Mouse (Mus musculus): ENCODE results near the gene Specc1. TPM values are rescaled to one million over a fixed set of nuclear protein-coding genes. Genes with fewer than 3 reads are reported as not detected.

Specc1 gene
- polyA plus RNA-seq, 1 experiment from 2014 or later: 14.3 TPM

DNA sequence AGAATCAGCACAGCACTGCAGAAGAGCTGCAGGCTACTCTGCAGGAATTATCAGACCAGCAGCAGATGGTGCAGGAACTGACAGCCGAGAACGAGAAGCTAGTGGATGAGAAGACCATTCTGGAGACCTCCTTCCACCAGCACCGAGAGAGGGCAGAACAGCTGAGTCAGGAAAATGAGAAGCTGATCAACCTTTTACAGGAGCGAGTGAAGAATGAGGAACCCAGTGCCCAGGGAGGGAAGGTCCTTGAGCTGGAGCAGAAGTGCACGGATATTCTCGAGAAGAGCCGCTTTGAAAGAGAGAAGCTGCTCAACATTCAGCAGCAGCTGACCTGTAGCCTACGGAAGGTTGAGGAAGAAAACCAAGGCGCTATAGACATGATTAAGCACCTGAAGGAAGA lies 162.0 kb downstream of the Specc1 start:
- no peak overlapping the region for H3K27ac ChIP-seq (ENCODE audit: low read depth, low read length)
- no peaks in the 10 kb centered on the region for H3K4me1 ChIP-seq (ENCODE audit: control insufficient read depth, insufficient read depth, low read depth, low read length)
- 93% methylated on average over 9 of the region's 9 CpGs for WGBS
- ATAC-seq: no peak
- H3K4me2 ChIP-seq (ENCODE audit: low read length): no peak overlapping the region
- no peaks in the 10 kb centered on the region for H3K27me3 ChIP-seq (replicated peaks; ENCODE audit: control insufficient read depth, insufficient read depth, low read length)
- no peaks in the 10 kb centered on the region for H3K9me3 ChIP-seq (ENCODE audit: control insufficient read depth, low read length)
- H3K9ac ChIP-seq (ENCODE audit: low read depth, low read length): no peak overlapping the region
- no peak overlapping the region for H3K4me3 ChIP-seq (ENCODE audit: low read length)
- no peaks in the 10 kb centered on the region; the same call in 1 of the 2 replicates for H3K36me3 ChIP-seq (ENCODE audit: control insufficient read depth, insufficient read depth, low read length)

DNA sequence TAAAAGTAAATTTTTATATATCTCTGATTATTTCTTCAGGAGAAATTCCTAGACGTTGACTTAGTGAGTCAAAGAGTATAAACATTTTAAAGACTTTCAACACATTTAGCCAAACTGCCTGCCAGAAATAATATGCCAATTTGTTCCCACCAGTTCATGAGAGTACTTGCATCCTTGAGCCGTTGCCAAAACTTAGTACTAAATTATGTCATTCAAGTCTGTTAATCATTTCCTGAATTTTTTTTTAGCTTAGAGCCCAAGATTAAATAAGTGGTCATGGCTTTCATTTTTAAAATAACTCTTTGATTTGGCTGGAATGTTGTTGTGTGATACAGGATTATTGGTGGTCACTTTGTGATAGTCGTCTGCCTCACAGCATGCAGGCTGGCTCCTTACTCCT lies 163.3 kb downstream of the Specc1 start:
- no peak overlapping the region for H3K4me2 ChIP-seq (ENCODE audit: low read length)
- ATAC-seq: no peak
- no peak overlapping the region for H3K27ac ChIP-seq (ENCODE audit: low read depth, low read length)
- H3K36me3 ChIP-seq (ENCODE audit: control insufficient read depth, insufficient read depth, low read length): no peaks in the 10 kb centered on the region; the same call in 1 of the 2 replicates
- no peaks in the 10 kb centered on the region for H3K9me3 ChIP-seq (ENCODE audit: control insufficient read depth, low read length)
- 65% methylated on average over 3 of the region's 3 CpGs for WGBS
- no peaks in the 10 kb centered on the region for H3K27me3 ChIP-seq (replicated peaks; ENCODE audit: control insufficient read depth, insufficient read depth, low read length)
- no peaks in the 10 kb centered on the region for H3K4me1 ChIP-seq (ENCODE audit: control insufficient read depth, insufficient read depth, low read depth, low read length)
- no peak overlapping the region for H3K4me3 ChIP-seq (ENCODE audit: low read length)
- no peak overlapping the region for H3K9ac ChIP-seq (ENCODE audit: low read depth, low read length)

- no peak for ATAC-seq
- H3K27ac ChIP-seq (ENCODE audit: low read depth, low read length): no peak overlapping the region
- 90% methylated on average over 5 of the region's 5 CpGs for WGBS
Observed at GRCm38 (mm10) chr11:62121365-62121764, 164.8 kb downstream of the Specc1 start.

DNA sequence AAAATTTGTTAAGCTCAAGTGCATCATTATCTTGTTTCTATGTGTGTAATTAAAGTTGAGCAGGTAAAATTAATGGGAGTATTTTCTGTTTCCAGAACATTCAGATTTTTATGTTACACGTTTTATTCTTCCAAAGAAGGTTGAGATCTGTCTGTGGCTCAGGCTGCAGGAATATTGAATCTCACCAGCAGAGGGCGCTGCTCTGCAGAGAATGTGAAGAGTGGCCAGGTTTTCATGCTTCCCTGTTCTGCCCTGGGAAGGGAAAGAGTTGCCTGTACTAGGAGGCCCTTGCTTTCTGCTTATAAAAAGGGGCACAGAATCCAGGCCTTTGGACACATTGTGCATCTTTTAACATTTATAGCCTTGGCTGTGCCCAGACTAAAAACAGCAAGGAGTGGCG lies 171.1 kb downstream of the Specc1 start:
- no peaks in the 10 kb centered on the region for H3K4me1 ChIP-seq (ENCODE audit: control insufficient read depth, insufficient read depth, low read depth, low read length)
- 38% methylated on average over 3 of the region's 3 CpGs for WGBS
- H3K9ac ChIP-seq (ENCODE audit: low read depth, low read length): no peak overlapping the region
- H3K36me3 ChIP-seq (ENCODE audit: control insufficient read depth, insufficient read depth, low read length): no peaks in the 10 kb centered on the region
- ATAC-seq: no peak
- no peak overlapping the region for H3K27ac ChIP-seq (ENCODE audit: low read depth, low read length)
- H3K27me3 ChIP-seq (replicated peaks; ENCODE audit: control insufficient read depth, insufficient read depth, low read length): no peaks in the 10 kb centered on the region
- no peak overlapping the region for H3K4me3 ChIP-seq (ENCODE audit: low read length)
- no peak overlapping the region for H3K4me2 ChIP-seq (ENCODE audit: low read length)
- H3K9me3 ChIP-seq (ENCODE audit: control insufficient read depth, low read length): no peaks in the 10 kb centered on the region

More at GRCm38 (mm10) chr11:62121365-62121764, 164.8 kb downstream of the Specc1 start:
- Histone ChIP-seq H3K9me3 (ENCODE audit: control insufficient read depth, low read length) (no peaks in the 10 kb centered on the region), H3K4me3 (ENCODE audit: low read length) (no peak overlapping the region), H3K9ac (ENCODE audit: low read depth, low read length) (no peak overlapping the region), H3K27me3 (replicated peaks; ENCODE audit: control insufficient read depth, insufficient read depth, low read length) (no peaks in the 10 kb centered on the region), H3K4me2 (ENCODE audit: low read length) (no peak overlapping the region), H3K4me1 (ENCODE audit: control insufficient read depth, insufficient read depth, low read depth, low read length) (no peaks in the 10 kb centered on the region), H3K36me3 (ENCODE audit: control insufficient read depth, insufficient read depth, low read length) (no peaks in the 10 kb centered on the region; the same call in 1 of the 2 replicates)

GRCm38 (mm10) chr11:62128197-62128596 lies 171.6 kb downstream of the Specc1 start:
- WGBS: 71% methylated on average over 8 of the region's 8 CpGs
- no peak overlapping the region for H3K4me2 ChIP-seq (ENCODE audit: low read length)
- no peak overlapping the region for H3K27ac ChIP-seq (ENCODE audit: low read depth, low read length)
- H3K9me3 ChIP-seq (ENCODE audit: control insufficient read depth, low read length): no peaks in the 10 kb centered on the region
- H3K4me3 ChIP-seq (ENCODE audit: low read length): no peak overlapping the region
- H3K27me3 ChIP-seq (replicated peaks; ENCODE audit: control insufficient read depth, insufficient read depth, low read length): no peaks in the 10 kb centered on the region
- no peak overlapping the region for H3K9ac ChIP-seq (ENCODE audit: low read depth, low read length)
- ATAC-seq: no peak
- H3K36me3 ChIP-seq (ENCODE audit: control insufficient read depth, insufficient read depth, low read length): no peaks in the 10 kb centered on the region
- H3K4me1 ChIP-seq (ENCODE audit: control insufficient read depth, insufficient read depth, low read depth, low read length): no peaks in the 10 kb centered on the region

GRCm38 (mm10) chr11:62130191-62130590 lies 173.6 kb downstream of the Specc1 start:
- Histone ChIP-seq H3K27ac (ENCODE audit: low read depth, low read length) (no peak overlapping the region), H3K4me2 (ENCODE audit: low read length) (no peak overlapping the region), H3K9me3 (ENCODE audit: control insufficient read depth, low read length) (no peaks in the 10 kb centered on the region), H3K4me1 (ENCODE audit: control insufficient read depth, insufficient read depth, low read depth, low read length) (no peaks in the 10 kb centered on the region), H3K4me3 (ENCODE audit: low read length) (no peak overlapping the region), H3K36me3 (ENCODE audit: control insufficient read depth, insufficient read depth, low read length) (no peaks in the 10 kb centered on the region), H3K9ac (ENCODE audit: low read depth, low read length) (no peak overlapping the region), H3K27me3 (replicated peaks; ENCODE audit: control insufficient read depth, insufficient read depth, low read length) (no peaks in the 10 kb centered on the region)
- 11% methylated on average over 3 of the region's 3 CpGs for WGBS
- no peak for ATAC-seq

- Histone ChIP-seq H3K4me3 (ENCODE audit: low read length) (no peak overlapping the region), H3K4me2 (ENCODE audit: low read length) (no peak overlapping the region), H3K36me3 (ENCODE audit: control insufficient read depth, insufficient read depth, low read length) (no peaks in the 10 kb centered on the region), H3K9me3 (ENCODE audit: control insufficient read depth, low read length) (no peaks in the 10 kb centered on the region), H3K4me1 (ENCODE audit: control insufficient read depth, insufficient read depth, low read depth, low read length) (no peaks in the 10 kb centered on the region), H3K9ac (ENCODE audit: low read depth, low read length) (no peak overlapping the region), H3K27me3 (replicated peaks; ENCODE audit: control insufficient read depth, insufficient read depth, low read length) (no peaks in the 10 kb centered on the region), H3K27ac (ENCODE audit: low read depth, low read length) (no peak overlapping the region)
- 18% methylated on average over 2 of the region's 2 CpGs for WGBS
- ATAC-seq: no peak
Observed at GRCm38 (mm10) chr11:62130685-62131295, 174.2 kb downstream of the Specc1 start.

DNA sequence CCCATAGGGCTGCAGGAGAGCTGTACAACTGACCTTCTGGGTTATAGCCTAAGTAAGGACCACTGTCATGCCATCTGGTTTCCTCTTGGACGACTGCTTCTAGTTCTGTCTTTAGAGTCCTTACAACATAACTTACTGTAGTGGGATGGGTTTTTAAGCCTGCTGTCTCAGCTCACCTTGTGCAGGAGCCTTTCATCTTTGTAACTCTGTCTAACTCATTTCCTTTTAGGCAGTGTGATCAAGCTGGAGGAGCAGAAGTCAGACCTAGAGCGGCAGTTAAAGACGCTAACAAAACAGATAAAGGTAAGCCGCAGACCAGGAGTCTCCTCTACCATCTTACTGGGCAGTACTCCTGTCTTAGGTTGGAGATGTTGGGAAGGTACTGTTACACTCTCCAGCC lies 175.0 kb downstream of the Specc1 start:
- Histone ChIP-seq H3K27ac (ENCODE audit: low read depth, low read length) (no peak overlapping the region), H3K4me3 (ENCODE audit: low read length) (no peak overlapping the region), H3K4me2 (ENCODE audit: low read length) (no peak overlapping the region), H3K27me3 (replicated peaks; ENCODE audit: control insufficient read depth, insufficient read depth, low read length) (no peaks in the 10 kb centered on the region), H3K36me3 (ENCODE audit: control insufficient read depth, insufficient read depth, low read length) (no peaks in the 10 kb centered on the region), H3K9ac (ENCODE audit: low read depth, low read length) (no peak overlapping the region), H3K9me3 (ENCODE audit: control insufficient read depth, low read length) (no peaks in the 10 kb centered on the region), H3K4me1 (ENCODE audit: control insufficient read depth, insufficient read depth, low read depth, low read length) (no peaks in the 10 kb centered on the region)
- ATAC-seq: no peak
- WGBS: 80% methylated on average over 4 of the region's 4 CpGs

DNA sequence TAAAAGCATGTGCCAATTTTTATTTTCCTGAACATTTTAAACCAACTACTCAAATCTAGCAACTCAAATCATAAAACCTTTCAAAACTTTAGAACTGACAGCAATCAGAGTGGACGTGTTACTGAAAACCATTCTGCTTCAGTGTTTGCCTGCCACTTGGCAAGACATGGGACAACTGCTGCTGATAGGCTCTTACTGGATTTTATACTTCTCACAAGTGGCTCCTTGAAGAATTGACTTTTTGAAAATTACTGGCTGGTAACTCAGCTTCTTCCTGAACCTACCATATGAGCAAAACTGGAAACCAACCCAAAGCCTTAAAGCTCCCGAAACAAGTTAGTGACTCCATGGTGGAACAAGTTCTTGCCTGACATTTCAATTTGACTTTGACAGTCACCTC lies 177.6 kb downstream of the Specc1 start:
- no peaks in the 10 kb centered on the region for H3K4me1 ChIP-seq (ENCODE audit: control insufficient read depth, insufficient read depth, low read depth, low read length)
- no peak overlapping the region for H3K4me2 ChIP-seq (ENCODE audit: low read length)
- no peak for ATAC-seq
- WGBS: 91% methylated on average over 2 of the region's 2 CpGs
- H3K36me3 ChIP-seq (ENCODE audit: control insufficient read depth, insufficient read depth, low read length): no peaks in the 10 kb centered on the region
- H3K9me3 ChIP-seq (ENCODE audit: control insufficient read depth, low read length): no peaks in the 10 kb centered on the region
- no peak overlapping the region for H3K27ac ChIP-seq (ENCODE audit: low read depth, low read length)
- H3K27me3 ChIP-seq (replicated peaks; ENCODE audit: control insufficient read depth, insufficient read depth, low read length): no peaks in the 10 kb centered on the region
- H3K4me3 ChIP-seq (ENCODE audit: low read length): no peak overlapping the region
- no peak overlapping the region for H3K9ac ChIP-seq (ENCODE audit: low read depth, low read length)

Data from hindbrain, embryonic 16.5 days (tissue).